Mouse (Mus musculus) gastrocnemius, postnatal 4 days (tissue): ENCODE data around the gene Phf21a. TPM values are rescaled to one million over a fixed set of nuclear protein-coding genes. Genes with fewer than 3 reads are reported as not detected.

Source experiments
- DNase-seq, 2 experiments: peaks; one replicate each; pipeline ENCODE4 v3.0.0; 2021 to 2022; ENCODE audit warnings: low spot score in 2 of 2, mixed read lengths in 2 of 2
- long read RNA-seq, 2 experiments: library from polyadenylated mRNA; stranded (forward); transcript quantifications; one replicate each; pipeline ENCODE4 v2.0.0; 2021
- total RNA-seq, 2 experiments: library from RNA; stranded (reverse); gene quantifications; 2 replicates each; pipeline ENCODE4 v1.2.3; 2021

The Phf21a gene
- 10 to 100 TPM; 56.5 to 56.8 TPM for total RNA-seq
- long read RNA-seq, experiment 1, partial matches to known transcripts, result 0 of 6 reads
- long read RNA-seq, experiment 1, other reads (novel, unspliced or antisense), result 6 of 6 reads
- long read RNA-seq, experiment 2, partial matches to known transcripts, result 0 of 14 reads
- long read RNA-seq, experiment 2, other reads (novel, unspliced or antisense), result 13 of 14 reads

DNA sequence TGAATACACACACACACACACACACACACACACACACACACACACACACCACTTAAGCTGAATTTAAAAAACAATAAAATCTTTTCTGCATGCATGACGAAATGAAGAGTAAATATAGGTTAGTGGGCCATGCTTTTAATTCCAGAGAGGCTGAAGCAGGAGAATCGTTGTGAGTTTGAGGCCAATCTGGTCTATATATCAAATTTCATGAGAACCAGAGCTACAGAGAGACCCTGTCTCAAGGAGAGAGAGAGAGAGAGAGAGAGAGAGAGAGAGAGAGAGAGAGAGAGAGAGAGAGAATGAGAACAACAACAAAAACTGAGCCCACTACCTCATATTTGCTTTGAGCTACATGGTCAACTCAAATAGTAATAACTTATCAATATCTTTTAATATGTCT is at the start of gene Phf21a:
Gene Phf21a, plus strand, starts transcription at position 301 of the 400 bp plus-strand sequence.
- no peak for DNase-seq

DNA sequence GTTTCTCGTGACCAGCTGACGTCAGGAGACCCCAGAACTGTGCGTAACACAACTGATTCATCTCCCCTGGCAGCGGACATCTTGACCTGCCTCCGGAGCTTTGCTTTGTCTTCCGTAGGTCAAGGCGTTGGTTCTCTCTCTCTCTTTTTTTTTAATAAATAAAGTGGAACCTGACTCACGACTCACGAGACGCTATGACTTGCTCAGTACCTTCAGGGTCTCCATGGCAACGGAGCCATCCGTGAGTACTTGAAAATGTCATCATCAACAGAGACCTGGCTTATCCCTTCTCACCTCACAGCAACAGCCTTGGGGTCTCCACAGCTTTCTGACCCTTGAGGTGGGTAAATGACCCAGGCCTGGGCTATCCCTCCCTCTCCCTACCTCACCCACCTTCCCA is 49.6 kb upstream of the Phf21a start:
- DNase-seq, result no peak

DNA sequence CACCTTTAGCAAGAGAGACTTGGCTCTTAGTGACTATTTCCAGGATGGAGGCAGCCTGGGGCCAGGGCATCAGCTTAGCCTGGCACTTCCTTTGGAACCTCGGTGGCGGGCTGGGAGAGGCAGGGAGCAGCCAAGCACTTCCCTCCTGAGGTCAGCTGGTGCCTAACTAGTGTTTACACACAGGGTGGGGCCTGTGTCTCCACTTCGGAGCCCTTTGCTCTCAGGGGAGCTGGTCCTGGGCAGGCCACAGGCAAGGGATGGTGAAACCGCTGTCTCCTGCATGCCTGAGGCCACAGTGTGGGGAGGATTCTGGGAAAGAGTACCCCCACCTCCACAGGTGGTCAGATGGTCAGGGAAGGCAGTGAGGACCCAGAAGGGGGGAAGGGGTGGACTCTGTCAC is 45.3 kb upstream of the Phf21a start:
- no peak for DNase-seq

DNA sequence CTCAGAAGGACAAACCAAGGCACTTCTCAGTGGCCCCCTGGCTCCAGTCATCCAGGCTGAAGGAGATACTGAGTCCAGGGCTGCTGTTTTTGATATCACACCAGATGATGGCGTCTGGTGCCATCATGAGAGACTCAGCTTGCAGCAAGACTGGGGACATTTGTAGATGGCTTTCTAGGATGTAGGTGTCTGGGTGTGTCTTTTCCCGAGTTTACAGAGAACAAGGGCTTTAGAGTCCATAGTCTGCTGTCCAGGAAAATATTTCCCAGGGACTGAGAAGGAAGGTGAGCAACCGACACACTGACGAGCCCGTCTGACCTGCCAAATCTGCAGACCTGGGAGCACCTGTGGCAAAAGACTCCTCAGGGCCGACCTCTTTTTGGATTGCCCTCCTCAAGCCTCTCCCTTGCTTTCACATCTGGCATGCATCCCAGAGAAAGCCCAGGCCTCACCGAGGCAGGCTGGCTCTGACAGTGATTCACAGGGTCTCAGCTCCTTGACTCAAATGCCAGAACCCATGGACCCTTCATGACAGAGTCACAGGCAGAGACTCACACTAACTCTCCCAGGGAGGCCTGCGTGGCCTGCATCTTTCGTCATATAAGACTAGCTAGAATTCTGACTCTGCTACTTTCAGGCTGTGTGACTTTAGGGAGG is 44.8 kb upstream of the Phf21a start:
- no peak for DNase-seq

DNA sequence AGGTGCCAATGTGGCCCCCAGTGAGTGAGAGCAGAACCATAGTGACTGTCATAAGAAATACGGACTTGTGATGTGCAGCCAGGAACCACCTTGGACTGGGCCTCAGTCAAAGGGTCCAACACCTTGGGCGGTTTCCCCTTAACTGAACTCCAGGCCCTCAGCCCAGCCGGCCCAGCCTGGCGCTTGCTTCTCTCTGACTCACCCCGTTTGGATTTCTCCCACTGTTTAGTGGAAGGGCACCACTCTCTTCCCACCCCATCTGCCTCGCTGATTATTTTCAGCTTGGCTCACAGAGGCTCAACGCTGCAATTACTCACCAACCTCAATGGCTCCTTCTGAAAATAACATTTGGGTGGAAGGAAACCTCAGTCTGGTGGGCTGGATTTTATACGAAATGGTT is 40.7 kb upstream of the Phf21a start:
- no peak for DNase-seq

DNA sequence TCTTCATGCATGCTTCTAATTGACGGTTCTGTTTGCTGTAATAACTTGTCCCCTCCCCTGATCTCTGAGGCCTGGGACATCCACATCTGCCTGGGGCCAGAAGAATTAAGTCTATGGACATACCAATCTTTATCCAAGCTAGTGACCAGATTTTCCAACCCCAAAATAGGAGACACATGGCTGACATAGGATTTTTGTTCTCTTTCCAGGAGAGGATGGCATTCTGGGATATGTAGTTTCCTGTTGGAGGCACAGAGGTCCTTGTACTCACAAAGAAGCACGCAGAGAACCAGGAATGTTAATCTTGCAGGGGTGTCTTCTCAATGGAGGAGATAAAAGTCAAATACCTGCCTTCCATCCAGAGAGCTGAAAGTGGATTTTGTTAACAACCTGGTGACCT is 40.2 kb upstream of the Phf21a start:
- DNase-seq, result no peak

DNA sequence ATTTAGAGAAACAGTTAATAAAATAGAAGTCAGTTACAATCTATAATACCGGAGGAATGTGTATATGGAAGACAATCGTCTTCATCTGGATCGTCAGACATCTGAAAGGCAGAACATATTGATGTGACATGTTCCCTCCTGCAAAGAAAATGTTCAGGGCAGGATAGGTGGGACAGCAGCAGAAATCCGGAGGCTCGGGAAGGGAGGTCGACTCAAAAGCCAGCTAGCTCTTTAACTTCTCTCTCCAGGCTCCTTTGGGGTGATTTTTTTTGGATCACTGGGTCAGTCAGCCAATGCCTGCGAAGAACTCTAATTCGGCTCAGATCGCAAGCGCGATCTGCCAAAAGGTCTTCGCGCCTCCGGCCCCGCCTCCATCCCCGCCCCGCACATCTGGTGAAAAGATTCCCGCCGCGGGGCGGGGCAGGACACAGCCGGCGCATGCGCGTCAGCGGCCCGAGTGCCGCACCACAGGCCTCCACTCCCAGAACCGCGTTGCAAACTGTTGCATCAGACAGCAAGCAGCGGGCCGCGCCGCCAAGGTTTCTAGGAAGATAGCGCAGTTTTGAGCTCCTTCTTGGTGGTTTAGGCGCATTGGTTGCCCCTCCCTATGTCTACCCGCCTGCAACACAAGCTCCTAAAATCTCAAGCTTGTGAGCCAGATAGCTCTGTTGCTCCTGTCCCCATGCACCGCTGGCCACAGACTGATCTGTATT is 37.7 kb upstream of the Phf21a start:
- peak; percentile 89 to 95 for DNase-seq

DNA sequence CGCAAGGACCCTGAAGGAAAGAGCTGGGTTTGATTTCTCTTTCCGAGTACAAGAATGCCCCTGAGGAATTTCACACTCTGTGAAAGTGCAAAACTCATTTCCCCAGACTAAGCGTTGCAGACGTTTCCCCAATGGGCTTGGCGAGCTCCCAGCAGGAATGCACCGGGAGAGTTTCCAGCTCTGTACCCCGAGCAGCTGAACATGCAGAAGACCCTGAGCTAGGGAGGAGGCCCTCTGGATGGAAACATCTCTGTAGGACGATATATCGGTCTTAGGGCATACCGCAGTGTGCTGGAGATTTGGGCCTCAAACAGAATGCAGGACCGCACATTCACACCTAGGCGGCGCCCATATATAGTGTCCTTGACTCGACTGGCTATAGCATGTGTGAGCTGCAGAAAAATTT is 37.1 kb upstream of the Phf21a start:
- DNase-seq, result peak; percentile 43 to 70

DNA sequence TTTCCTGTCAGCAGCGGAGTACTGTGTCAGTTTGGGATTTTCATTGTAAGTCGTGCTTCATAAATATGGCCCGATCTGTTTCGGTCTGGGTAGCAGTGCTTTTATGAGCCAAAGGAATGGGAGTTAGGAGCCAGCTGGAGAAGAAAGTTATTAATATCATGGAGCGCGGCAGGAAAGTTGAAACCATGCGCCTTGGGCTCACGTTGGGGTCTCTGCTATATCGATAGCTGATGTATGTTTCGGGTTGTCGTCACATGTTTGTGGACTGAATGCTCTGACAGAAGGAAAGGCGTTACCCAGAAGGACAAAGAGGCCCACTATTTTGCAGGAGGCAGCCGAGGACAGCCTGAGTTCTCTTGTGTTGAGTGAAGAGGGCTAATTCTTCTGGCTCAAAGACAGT is 36.2 kb upstream of the Phf21a start:
- DNase-seq, result peak in 1 of 2 experiments; percentile 14

DNA sequence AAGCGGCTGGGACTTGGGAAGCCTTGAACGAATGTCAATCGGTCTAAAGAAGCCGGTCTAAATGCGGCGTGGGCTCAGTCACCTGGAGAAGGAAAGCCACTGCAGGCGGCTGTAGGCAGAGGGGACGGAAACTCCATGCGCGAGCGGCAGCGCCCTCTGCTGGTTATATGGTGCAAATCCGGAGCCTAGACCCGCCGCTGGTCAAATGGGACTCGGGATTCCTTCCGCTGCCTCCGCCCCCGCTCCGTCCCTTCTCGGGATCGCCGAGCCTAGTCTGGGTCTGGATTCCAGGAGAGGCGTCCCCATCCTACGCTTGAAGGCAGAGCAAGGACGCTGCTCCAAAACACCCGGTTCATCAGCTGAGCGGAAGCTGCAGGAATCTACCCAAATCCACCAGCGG is 34.4 kb upstream of the Phf21a start:
- DNase-seq, result peak; percentile 87 to 92

DNA sequence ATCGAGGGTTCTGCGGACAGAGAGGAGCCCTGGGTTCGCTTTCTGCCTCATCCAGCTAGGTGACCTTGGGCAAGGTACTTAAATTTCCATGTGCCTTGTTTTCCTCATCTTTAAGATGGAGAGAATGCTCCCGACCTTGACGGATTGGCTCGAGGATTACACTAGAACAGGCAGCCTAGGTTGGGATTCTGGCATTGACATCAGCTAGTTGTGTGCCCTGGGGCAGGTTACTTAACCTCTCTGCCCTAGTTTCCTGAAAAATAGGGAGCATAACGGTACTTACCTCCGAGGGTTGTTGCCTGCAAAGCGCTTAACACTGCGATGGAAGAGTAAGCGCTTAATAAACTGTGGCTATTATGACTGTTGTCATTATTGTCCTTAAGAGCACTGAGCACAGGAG is 34.0 kb upstream of the Phf21a start:
- no peak for DNase-seq

DNA sequence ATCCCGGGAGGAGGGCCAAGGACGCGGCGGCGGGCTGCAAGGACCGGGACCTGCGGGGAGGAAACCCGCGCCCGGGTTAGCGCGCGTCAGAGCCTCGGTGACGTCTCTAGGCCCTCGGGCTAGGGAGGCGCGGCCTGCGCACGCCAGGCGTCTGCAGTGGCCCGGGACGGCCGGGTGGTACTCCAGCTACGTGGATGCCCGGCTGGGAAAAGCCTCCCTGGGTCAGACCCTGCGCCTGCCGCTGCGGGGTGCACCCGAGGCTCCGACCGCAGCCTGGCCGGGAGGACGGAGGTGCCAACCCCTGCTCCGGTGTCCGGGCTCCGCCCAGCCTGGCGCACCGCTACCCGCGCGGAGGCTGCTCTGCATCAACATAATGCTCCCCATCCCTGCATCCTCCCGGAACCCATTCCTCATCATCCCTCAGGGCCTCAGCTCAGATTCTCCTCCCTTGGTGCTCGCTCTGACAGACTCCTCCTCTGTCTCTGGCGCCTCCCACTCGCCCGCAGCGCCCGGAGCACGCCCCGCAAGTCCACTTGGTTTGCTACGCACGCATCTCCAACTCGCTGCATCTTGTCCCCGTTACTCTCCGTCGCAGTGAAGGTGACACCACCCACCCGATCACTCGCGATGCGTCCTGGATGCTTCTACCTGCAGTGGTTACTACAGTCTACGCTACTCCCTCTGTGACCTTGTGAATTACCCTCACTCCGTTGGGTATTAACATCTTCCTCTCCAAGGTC is 33.3 kb upstream of the Phf21a start:
- DNase-seq, result peak; percentile 36 to 54

DNA sequence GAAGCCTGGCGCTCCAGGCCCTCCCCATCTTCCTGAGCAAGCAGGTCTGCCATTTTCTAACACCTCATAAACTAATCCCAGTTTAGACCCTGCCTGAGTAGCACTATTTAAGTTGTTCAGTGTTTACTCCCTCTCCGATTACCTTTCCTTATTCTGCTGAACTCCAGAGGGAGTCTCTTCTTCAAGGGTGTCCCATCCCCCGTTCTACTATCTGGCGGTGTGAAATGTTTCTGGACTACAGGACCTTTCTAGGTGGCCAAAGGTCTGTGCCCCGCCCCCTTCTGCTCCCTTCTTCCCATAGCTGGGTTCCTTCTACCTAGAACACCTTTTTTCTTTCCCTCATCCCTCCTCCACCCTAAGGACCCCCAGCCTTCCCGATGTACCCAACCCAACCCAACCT is 32.6 kb upstream of the Phf21a start:
- no peak for DNase-seq

DNA sequence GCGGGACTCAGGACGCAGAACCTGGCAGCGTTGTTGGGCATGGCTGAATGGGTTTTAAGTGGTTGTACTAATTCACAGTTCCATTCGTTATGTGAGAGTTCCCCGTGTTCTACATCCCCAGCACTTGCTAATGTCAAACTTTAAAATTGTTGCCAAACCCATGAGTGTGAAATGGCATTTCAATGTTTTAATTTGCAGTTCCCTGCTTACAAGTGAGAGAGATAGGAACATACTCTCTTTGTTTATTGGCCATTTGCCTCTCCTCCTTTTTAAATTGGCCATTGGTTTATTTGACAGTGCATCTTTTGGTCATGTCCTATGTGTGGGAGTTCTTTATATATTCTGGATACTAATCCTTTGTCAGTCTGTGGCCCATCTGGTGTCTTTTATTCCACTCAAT is 31.6 kb upstream of the Phf21a start:
- DNase-seq, result no peak

DNA sequence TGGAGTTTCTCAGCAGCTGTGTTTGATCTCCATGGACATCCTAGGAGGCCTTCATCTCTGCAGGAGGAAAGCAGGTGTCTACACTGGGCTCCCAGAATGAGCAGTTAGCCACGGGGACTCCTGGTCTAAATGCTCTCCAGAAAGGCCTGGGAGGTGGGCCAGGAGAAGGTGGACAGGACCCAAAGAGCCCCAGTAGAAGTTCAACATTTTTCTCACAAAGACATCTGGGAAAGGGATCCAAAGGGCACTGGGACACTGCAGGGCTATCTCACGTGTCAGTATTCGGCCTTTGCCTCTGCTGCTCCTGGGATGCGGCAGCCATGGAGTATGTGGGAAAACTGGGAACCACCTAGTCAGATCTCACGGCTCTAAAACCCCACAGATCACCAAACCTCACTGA is 29.8 kb upstream of the Phf21a start:
- DNase-seq, result no peak

DNA sequence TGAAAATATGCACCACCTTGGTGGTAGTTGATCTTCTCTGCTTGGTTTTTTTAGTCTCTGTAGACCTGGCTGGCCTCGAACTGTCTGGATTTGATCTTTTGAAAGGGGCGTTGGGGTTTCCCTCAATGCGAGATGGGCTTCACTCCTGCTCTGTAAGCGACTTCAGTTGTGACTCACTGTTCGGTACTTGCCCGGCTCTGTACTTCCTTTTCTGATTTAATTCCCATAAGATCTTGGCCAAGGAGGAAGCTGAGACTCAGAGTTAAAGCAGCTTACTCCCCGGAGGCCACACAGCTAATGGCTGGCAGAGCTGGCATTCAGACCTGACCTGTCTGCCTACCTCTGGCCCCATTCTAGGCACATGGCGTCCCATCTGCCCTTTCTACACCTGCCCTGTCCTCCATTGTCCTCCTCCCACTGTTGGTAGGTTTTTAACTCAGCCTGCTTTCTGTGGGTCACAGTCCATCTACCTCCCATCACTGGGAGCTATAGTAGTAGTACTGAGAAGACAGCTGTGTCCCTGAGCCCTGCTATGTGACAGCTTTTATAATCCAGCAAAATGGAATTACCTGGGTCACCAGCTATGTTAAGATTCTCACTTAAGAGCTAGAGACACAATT is 27.5 kb upstream of the Phf21a start:
- no peak for DNase-seq

DNA sequence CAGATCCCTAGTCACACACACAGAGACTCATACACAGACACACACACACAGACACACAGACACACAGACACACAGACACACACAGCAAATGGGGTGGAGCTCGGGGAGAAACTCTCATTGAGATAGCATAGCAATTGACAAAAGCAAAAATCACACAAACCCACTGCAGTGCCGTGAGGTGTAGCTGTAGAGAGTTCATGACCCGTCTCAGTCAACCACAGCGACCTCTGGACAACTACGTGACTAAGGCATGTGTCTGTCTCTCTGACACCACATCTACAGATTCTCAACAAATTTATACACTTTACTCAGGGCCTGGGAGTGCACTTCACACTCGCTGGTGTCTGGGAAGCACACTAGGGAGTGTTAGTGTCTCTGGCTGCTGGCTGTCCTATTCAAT is 27.0 kb upstream of the Phf21a start:
- no peak for DNase-seq

DNA sequence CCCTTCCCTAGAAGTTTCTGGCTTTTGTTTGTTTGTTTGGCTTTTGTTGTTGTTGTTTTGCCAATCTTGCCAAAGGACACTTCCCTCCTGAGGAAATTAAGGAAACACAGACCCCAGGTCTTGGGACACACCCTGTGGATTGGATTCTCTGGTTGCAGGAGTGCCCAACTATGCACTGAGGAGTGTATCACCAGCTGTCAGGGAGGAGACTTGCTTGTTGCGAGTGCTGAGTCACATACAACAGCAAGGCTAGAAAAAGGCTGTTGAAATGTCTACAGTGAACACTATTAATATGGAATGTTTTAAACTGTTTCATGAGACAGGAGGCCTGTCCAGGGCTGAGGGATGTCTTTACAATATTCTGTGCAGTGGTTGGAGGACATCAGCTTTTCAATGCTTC is 26.0 kb upstream of the Phf21a start:
- DNase-seq, result no peak

DNA sequence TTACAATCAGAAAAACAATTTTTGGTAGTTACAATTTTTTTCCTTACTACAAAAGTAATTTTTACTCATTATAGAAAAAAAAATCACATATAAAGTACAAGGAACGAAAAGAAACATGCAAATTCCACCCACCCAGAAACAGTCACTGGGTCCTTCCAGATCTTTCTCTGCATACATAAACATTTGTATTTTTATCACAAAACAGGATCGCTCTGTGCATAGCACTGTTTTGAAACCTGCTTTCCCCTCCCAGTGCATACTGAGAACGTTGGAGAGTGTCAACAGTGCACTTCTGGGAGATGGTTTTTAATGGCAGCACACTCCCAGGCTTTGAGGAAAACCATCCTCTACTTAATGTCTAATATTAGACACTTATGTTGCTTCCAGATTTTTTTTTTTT is 25.3 kb upstream of the Phf21a start:
- no peak for DNase-seq

DNA sequence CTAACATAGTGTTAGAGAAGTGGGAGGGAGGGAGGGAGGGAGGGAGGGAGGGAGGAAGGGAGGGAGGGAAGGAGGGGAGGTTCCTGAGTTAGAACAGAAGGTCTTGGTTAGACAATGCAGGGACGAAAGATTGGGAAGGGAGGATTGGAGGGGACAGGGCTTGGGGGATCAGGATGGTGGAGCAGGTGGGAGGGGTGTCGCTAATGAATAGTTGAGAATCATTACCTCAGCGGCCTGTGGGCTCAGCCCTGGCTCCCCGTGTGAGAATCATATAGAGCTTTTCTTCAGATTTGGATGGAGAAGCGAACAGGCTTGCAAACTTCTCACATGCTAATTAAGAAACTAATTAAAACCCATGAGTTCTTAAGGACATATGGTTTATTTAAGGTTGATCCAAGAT is 23.3 kb upstream of the Phf21a start:
- DNase-seq, result no peak

DNA sequence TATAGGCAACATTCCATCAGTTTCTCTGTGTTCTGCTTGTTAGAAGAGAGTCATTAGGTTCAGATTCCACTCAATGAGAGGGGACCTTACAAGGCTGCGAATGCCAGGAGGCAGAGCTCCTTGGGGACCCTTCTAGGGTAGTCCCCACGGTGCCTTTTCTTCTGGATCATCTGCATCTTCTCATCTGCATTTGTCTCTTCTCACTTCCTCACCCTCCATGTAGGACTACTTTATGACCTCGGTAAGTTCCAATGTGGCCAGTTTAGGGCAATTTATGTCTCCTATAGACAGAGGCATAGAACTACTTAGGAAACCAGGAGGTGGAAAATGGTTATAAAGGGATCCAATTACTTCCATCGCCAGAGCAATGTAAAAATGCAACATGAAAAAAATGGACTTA is 21.8 kb upstream of the Phf21a start:
- no peak for DNase-seq
